Mouse (Mus musculus) CD4-positive naive resting alpha-beta T cell, adult 57 days (primary cell): Measurements from ENCODE around the gene Olfr992. TPM values are rescaled to one million over a fixed set of nuclear protein-coding genes. Genes with fewer than 3 reads are reported as not detected.

Experiments
- total RNA-seq: library from RNA; stranded (reverse); gene quantifications from one replicate; pipeline ENCODE4 v1.2.4, GENCODE M21; 2023

Gene Olfr992
- total RNA-seq = not detected

GRCm38 (mm10) chr2:85409369-85409768 is at the start of gene Olfr992:
Olfr992 (minus strand) TSS chr2:85409469.

GRCm38 (mm10) chr2:85443539-85443938 is 34.3 kb upstream of the Olfr992 start, which contains the start of gene Olfr995:
Olfr995 (minus strand) TSS chr2:85443639.

GRCm38 (mm10) chr2:85436351-85436750 is 27.1 kb upstream of the Olfr992 start, which contains the start of gene Olfr994:
Olfr994 (minus strand) TSS chr2:85436451.

GRCm38 (mm10) chr2:85414777-85415176 is 5.5 kb upstream of the Olfr992 start, which contains the start of gene Olfr993:
Olfr993 (minus strand) TSS chr2:85414877.

DNA sequence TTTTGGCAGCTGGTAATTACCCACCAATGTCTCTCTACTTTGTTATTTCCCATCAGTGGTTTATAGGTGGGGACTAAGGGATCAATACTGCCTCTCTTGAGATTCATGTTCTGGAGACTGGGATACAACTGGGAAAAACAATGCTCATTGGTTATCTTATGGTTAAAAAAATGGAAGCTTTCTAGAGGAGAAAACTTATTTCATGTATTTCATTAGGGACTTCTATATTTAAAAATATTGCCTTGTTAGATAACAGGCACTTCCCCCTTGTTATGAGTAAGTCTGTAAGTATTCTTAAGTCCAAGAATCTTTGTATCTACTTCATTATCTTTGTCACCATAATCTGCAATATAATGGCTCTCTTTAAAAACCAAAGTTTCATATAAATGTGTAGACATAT is 46.1 kb downstream of the Olfr992 start, which contains the start of gene Olfr988:
Olfr988 (minus strand) TSS at position 101 of the 400 bp plus-strand sequence.

Other genes starting within 250 kb of the Olfr992 start
- gene Lrrc55, start 212.3 kb downstream of the Olfr992 start, total RNA-seq = not detected
- not detected for gene Olfr987, start 70.2 kb downstream of the Olfr992 start, total RNA-seq
- not detected for gene Olfr988, start 46.2 kb downstream of the Olfr992 start, total RNA-seq
- not detected for gene Olfr993, start 5.4 kb upstream of the Olfr992 start, total RNA-seq
- not detected for gene Olfr994, start 27.0 kb upstream of the Olfr992 start, total RNA-seq
- gene Olfr995, start 34.2 kb upstream of the Olfr992 start, total RNA-seq = not detected
- gene 4833423E24Rik, start 109.6 kb upstream of the Olfr992 start, total RNA-seq = not detected
- gene Olfr996, start 169.7 kb upstream of the Olfr992 start, total RNA-seq = not detected
- not detected for gene Olfr998, start 179.5 kb upstream of the Olfr992 start, total RNA-seq
- not detected for gene Olfr1000, start 202.4 kb upstream of the Olfr992 start, total RNA-seq
- gene Olfr1002, start 241.2 kb upstream of the Olfr992 start, total RNA-seq = not detected